Mouse (Mus musculus): ENCODE measurements at regions not wholly inside any gene's neighbourhood (a gene's known extent, or its start where the extent isn't known, plus 50 kb on each side); places are given as distances from the start of the nearest gene placed in this dataset.
"Not testable (repeated sequence)": the region's sequence is repeated elsewhere in the genome, so short reads cannot be mapped to it uniquely, and the experiment has no call there.

GRCm38 (mm10) chr12:77089624-77090278 lies 127.8 kb upstream of the Max start:
- no peaks in the 10 kb centered on the region for H3K9me3 ChIP-seq (ENCODE audit: control insufficient read depth, insufficient read depth, low read depth, low read length)
- TF ChIP-seq ZNF384 (IDR thresholded peaks at IDR 0.05; ENCODE audit: low read depth, low read length): no peak
- TF ChIP-seq HCFC1 (IDR thresholded peaks at IDR 0.05; ENCODE audit: borderline replicate concordance, insufficient read depth, low read length): no peak
- no peak for TF ChIP-seq MAFK (IDR thresholded peaks at IDR 0.05; ENCODE audit: insufficient read depth, low read depth, low read length)
- TF ChIP-seq CHD2 (IDR thresholded peaks at IDR 0.05; ENCODE audit: low read depth, low read length): no peak
- no peak for TF ChIP-seq ZC3H11A (IDR thresholded peaks at IDR 0.05; ENCODE audit: borderline replicate concordance, low read depth, low read length)
- in situ Hi-C loops (cut with MboI; ENCODE audit: low sequenced_read_pairs in 2 of 2, unreplicated experiment in 2 of 2): no loop called here
- DNase-seq (ENCODE audit: low read depth, low spot score): no peak
- no peak overlapping the region for H3K4me3 ChIP-seq (ENCODE audit: insufficient read depth in 1 of 2, low read depth in 1 of 2, low read length in 2 of 2, poor library complexity in 1 of 2, severe bottlenecking in 1 of 2)
- H3K27ac ChIP-seq (ENCODE audit: insufficient read depth, low read depth, low read length, poor library complexity, severe bottlenecking): no peak overlapping the region
- H3K36me3 ChIP-seq (ENCODE audit: control insufficient read depth, insufficient read depth, low read length, poor library complexity, severe bottlenecking): no peaks in the 10 kb centered on the region
- H3K9ac ChIP-seq (ENCODE audit: insufficient read depth, low read depth, low read length, poor library complexity, severe bottlenecking): no peak overlapping the region
- H3K4me1 ChIP-seq (ENCODE audit: control insufficient read depth in 2 of 2, insufficient read depth in 2 of 2, low read length in 2 of 2, poor library complexity in 1 of 2): no peaks in the 10 kb centered on the region

GRCm38 (mm10) chr12:77088452-77088851 lies 126.5 kb upstream of the Max start:
- Histone ChIP-seq H3K27ac (ENCODE audit: insufficient read depth, low read depth, low read length, poor library complexity, severe bottlenecking) (no peak overlapping the region), H3K36me3 (ENCODE audit: control insufficient read depth, insufficient read depth, low read length, poor library complexity, severe bottlenecking) (no peaks in the 10 kb centered on the region), H3K4me3 (ENCODE audit: insufficient read depth in 1 of 2, low read depth in 1 of 2, low read length in 2 of 2, poor library complexity in 1 of 2, severe bottlenecking in 1 of 2) (no peak overlapping the region), H3K9me3 (ENCODE audit: control insufficient read depth, insufficient read depth, low read depth, low read length) (no peaks in the 10 kb centered on the region), H3K4me1 (ENCODE audit: control insufficient read depth in 2 of 2, insufficient read depth in 2 of 2, low read length in 2 of 2, poor library complexity in 1 of 2) (no peaks in the 10 kb centered on the region), H3K9ac (ENCODE audit: insufficient read depth, low read depth, low read length, poor library complexity, severe bottlenecking) (no peak overlapping the region)
- TF ChIP-seq CHD2 (IDR thresholded peaks at IDR 0.05; ENCODE audit: low read depth, low read length) (no peak), ZNF384 (IDR thresholded peaks at IDR 0.05; ENCODE audit: low read depth, low read length) (no peak), ZC3H11A (IDR thresholded peaks at IDR 0.05; ENCODE audit: borderline replicate concordance, low read depth, low read length) (no peak), HCFC1 (IDR thresholded peaks at IDR 0.05; ENCODE audit: borderline replicate concordance, insufficient read depth, low read length) (no peak), MAFK (IDR thresholded peaks at IDR 0.05; ENCODE audit: insufficient read depth, low read depth, low read length) (no peak)
- DNase-seq (ENCODE audit: low read depth, low spot score): no peak
- in situ Hi-C loops (cut with MboI; ENCODE audit: low sequenced_read_pairs in 2 of 2, unreplicated experiment in 2 of 2): no loop called here

- DNase-seq (ENCODE audit: low read depth, low spot score); H3K4me3 ChIP-seq (ENCODE audit: insufficient read depth in 1 of 2, low read depth in 1 of 2, low read length in 2 of 2, poor library complexity in 1 of 2, severe bottlenecking in 1 of 2); H3K9me3 ChIP-seq (ENCODE audit: control insufficient read depth, insufficient read depth, low read depth, low read length); H3K36me3 ChIP-seq (ENCODE audit: control insufficient read depth, insufficient read depth, low read length, poor library complexity, severe bottlenecking); in situ Hi-C loops (cut with MboI; ENCODE audit: low sequenced_read_pairs in 2 of 2, unreplicated experiment in 2 of 2); H3K4me1 ChIP-seq (ENCODE audit: control insufficient read depth in 2 of 2, insufficient read depth in 2 of 2, low read length in 2 of 2, poor library complexity in 1 of 2); H3K9ac ChIP-seq (ENCODE audit: insufficient read depth, low read depth, low read length, poor library complexity, severe bottlenecking); H3K27ac ChIP-seq (ENCODE audit: insufficient read depth, low read depth, low read length, poor library complexity, severe bottlenecking): not testable (repeated sequence)
Observed at GRCm38 (mm10) chr12:77086931-77087330, 124.9 kb upstream of the Max start.

GRCm38 (mm10) chr12:77085894-77086293 lies 123.9 kb upstream of the Max start:
- H3K4me3 ChIP-seq (ENCODE audit: insufficient read depth in 1 of 2, low read depth in 1 of 2, low read length in 2 of 2, poor library complexity in 1 of 2, severe bottlenecking in 1 of 2): no peak overlapping the region
- no peak for TF ChIP-seq HCFC1 (IDR thresholded peaks at IDR 0.05; ENCODE audit: borderline replicate concordance, insufficient read depth, low read length)
- TF ChIP-seq ZNF384 (IDR thresholded peaks at IDR 0.05; ENCODE audit: low read depth, low read length): no peak
- no peak for TF ChIP-seq MAFK (IDR thresholded peaks at IDR 0.05; ENCODE audit: insufficient read depth, low read depth, low read length)
- no peak for TF ChIP-seq ZC3H11A (IDR thresholded peaks at IDR 0.05; ENCODE audit: borderline replicate concordance, low read depth, low read length)
- no peak for TF ChIP-seq CHD2 (IDR thresholded peaks at IDR 0.05; ENCODE audit: low read depth, low read length)
- H3K27ac ChIP-seq (ENCODE audit: insufficient read depth, low read depth, low read length, poor library complexity, severe bottlenecking): no peak overlapping the region
- DNase-seq (ENCODE audit: low read depth, low spot score): no peak
- no peaks in the 10 kb centered on the region for H3K36me3 ChIP-seq (ENCODE audit: control insufficient read depth, insufficient read depth, low read length, poor library complexity, severe bottlenecking)
- no peaks in the 10 kb centered on the region for H3K4me1 ChIP-seq (ENCODE audit: control insufficient read depth in 2 of 2, insufficient read depth in 2 of 2, low read length in 2 of 2, poor library complexity in 1 of 2)
- H3K9ac ChIP-seq (ENCODE audit: insufficient read depth, low read depth, low read length, poor library complexity, severe bottlenecking): no peak overlapping the region
- no peaks in the 10 kb centered on the region for H3K9me3 ChIP-seq (ENCODE audit: control insufficient read depth, insufficient read depth, low read depth, low read length)
- in situ Hi-C loops (cut with MboI; ENCODE audit: low sequenced_read_pairs in 2 of 2, unreplicated experiment in 2 of 2): no loop called here

GRCm38 (mm10) chr12:77085244-77085643 lies 123.2 kb upstream of the Max start:
- Histone ChIP-seq H3K4me1 (ENCODE audit: control insufficient read depth in 2 of 2, insufficient read depth in 2 of 2, low read length in 2 of 2, poor library complexity in 1 of 2) (no peaks in the 10 kb centered on the region), H3K27ac (ENCODE audit: insufficient read depth, low read depth, low read length, poor library complexity, severe bottlenecking) (no peak overlapping the region), H3K9ac (ENCODE audit: insufficient read depth, low read depth, low read length, poor library complexity, severe bottlenecking) (no peak overlapping the region), H3K9me3 (ENCODE audit: control insufficient read depth, insufficient read depth, low read depth, low read length) (no peaks in the 10 kb centered on the region), H3K36me3 (ENCODE audit: control insufficient read depth, insufficient read depth, low read length, poor library complexity, severe bottlenecking) (no peaks in the 10 kb centered on the region), H3K4me3 (ENCODE audit: insufficient read depth in 1 of 2, low read depth in 1 of 2, low read length in 2 of 2, poor library complexity in 1 of 2, severe bottlenecking in 1 of 2) (no peak overlapping the region)
- TF ChIP-seq ZNF384 (IDR thresholded peaks at IDR 0.05; ENCODE audit: low read depth, low read length) (no peak), CHD2 (IDR thresholded peaks at IDR 0.05; ENCODE audit: low read depth, low read length) (no peak), MAFK (IDR thresholded peaks at IDR 0.05; ENCODE audit: insufficient read depth, low read depth, low read length) (no peak), HCFC1 (IDR thresholded peaks at IDR 0.05; ENCODE audit: borderline replicate concordance, insufficient read depth, low read length) (no peak), ZC3H11A (IDR thresholded peaks at IDR 0.05; ENCODE audit: borderline replicate concordance, low read depth, low read length) (no peak)
- no peak for DNase-seq (ENCODE audit: low read depth, low spot score)
- in situ Hi-C loops (cut with MboI; ENCODE audit: low sequenced_read_pairs in 2 of 2, unreplicated experiment in 2 of 2): no loop called here
